Mouse (Mus musculus): Measurements from ENCODE around the gene Tmem169.

DNA sequence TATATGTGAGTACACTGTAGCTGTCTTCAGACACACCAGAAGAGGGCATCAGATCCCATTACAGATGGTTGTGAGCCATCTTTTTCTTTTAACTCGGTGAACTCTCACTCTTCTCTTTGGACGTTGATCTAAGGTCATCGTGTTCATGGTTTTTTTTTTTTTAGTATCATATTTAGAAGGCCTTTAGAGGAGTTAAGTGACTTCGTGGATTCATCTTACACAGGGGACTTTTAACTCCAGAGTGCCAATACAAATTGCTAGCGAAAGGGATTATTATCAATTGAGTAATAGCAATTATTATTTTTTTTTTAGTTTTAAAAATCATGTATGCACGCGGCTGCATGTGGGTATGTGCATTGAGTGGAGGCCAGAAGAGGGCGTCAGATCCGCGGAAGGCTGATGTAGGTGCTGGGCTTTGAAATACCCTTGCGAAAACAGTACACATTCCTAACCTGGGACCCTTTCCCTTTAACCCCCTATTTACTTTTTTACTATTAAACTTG lies 22.6 kb downstream of the Tmem169 start:
- no peak for TF ChIP-seq POLR2A (IDR thresholded peaks at IDR 0.05; ENCODE audit: extremely low read depth, insufficient read depth, low read length)
- peak; percentile 43 for TF ChIP-seq CTCF (IDR thresholded peaks at IDR 0.05; ENCODE audit: extremely low read depth, insufficient read depth, low read length)
